Mouse (Mus musculus): ENCODE results near the gene Samd4b.

The Samd4b gene

DNA sequence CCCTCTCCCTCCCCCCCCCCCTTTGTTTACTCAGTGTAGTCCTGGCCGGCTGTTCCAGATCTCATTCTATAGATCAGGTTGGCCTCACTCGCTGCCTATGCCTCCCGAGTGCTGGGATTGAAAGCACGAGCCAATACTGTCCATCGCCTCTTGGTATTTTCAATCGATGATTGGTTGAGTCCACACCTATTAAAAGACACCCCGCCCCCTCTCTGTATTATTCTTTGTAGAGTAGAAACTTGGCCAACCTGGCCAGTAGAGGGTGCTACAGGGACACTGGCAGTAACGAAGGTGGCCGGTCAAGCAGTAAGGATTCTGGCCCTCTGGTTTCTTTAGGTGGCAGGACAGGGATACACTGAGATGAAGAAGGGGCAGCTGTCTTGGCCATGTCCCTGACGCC is 107.5 kb downstream of the Samd4b start:
- peak; percentile 78 for DNase-seq

DNA sequence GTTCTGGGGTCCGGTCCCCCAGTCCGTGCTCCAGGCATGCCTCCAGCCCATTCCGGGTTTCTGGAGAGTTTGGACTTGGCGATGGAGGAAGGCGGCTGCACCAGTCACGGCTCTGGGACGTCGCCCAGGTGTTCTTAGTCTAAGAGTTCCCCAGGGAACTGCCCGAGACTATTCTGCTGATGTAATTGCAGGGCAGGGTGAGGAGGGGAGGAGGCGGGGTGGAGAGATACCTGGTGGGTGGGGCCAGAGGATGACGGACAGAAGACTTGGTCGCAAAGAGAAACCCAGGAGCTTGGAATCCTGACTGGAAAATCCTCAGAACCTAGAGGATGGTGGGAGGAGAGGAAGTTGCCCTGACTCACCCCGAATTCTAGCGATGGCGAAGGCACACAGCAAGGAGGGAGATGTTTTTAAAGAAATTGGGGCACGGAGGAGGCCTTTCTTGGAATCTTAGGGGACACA is 109.9 kb downstream of the Samd4b start:
- no peak for DNase-seq

DNA sequence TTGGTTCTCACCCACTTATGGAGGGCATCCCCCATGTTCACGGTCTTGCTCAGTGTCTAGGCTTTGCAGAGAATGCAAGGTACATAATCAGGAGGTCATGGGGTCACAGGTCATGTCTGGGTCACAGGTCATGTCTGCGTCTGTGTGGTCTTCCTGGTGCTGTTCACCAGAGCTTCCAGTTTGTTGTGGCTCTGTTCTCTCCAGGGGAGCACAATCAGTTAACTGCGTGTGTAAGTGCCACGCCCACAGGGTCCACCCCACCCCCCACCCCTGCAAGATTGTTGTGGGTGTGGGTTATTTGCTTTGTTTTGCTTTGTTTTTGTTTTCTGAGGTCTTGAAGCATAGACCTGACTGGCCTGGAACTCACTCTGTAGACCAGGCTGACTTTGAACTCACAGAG is 113.8 kb downstream of the Samd4b start:
- DNase-seq, result no peak

DNA sequence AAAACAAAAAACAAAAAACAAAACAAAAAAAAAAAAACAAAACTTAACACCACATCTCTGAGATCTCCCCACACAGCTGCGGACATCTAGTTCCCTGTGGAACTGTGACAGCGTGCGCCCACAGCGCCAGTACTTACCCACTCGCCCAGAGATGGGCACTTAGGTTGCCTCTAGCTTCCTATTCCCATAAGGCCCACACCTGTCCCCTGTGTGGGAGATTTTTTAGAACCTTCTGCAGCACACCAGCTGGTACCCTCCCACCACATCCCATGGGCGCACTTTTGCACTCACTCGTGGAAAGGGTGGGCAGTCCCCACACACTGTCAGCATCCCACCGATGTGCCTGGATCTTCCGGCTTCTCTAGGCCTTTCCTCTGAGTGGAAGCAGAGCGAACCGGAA is 115.1 kb downstream of the Samd4b start:
- DNase-seq, result no peak

DNA sequence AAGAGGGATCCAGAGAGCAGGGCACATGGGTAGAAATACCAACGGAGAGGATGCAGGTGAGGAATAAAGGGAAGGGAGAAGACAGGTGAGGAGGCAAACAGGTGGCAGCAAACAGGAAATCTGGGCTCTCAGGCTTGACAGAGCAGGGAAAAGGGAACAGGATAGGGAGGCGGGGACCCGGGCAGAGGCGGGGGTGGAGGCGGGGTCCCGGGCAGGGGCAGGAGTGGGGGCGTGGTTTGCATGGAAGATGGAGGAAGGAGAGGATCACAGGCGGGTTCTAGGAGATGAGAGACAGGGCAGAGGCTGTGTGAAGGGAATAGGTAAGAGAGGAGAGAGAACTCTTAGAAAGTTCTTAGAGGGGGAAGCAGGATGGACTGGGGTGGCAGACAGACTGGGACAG is 119.1 kb downstream of the Samd4b start:
- DNase-seq, result no peak

DNA sequence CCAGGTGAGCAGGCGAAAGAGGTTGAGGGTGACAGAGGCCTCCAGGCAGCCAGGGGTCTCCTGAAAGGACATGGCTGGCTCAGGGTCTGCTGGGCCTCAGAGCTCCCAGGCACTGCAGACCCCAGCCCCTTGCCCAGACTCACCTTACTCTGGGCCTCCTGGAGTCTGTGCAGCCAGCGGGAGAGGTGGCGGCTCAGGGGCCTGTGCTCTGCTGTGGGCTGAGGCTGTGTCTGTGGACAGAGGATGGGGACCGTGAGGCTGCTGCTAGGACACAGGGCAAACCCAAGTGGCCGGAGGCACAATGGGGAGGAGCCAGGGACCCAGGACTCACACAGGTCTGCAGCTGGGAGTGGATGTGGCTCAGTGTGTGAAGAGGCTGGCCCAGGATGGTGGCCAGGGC is 120.6 kb downstream of the Samd4b start:
- DNase-seq, result no peak

DNA sequence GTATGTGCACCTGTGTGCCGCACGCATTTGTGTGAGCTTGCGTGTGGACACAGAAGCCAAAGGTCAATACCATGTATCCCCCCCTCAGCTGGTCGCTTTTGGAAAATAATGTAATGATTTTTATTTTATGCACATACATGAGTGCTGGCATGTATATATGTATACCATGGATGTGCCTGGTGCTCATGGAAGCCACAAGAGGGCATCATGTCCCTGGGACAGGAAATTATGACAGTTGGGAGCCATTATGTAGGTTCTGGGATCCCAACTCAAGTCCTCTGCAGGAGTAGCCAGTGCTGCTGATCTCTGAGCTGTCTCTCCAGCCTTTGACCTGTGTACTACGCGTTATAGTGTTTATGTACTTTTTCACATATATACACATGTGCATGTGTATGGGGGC is 121.8 kb downstream of the Samd4b start:
- no peak for DNase-seq

DNA sequence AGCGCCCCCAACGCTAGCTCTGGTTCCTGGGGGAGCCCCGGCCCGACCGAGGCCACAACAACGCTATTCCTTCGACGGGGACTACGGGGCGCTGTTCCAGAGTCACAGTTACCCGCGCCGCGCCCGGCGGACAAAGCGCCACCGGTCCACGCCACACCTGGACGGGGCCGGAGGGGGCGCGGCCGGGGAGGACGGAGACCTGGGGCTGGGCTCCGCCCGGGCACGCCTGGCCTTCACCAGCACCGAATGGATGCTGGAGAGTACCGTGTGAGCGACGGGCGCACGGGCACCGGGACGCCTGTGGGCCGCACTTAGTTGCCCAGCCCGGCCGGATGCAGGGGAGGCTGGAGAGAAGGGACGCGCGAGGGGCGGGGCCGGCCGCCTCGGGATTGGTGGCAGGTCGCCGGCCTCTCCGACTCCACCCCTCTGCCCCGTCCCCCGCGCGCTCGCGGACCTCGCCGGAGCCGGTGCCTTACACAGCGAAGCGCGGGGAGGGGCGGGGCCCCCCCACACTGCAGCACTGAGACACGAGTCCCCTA is 130.7 kb downstream of the Samd4b start:
- DNase-seq, result no peak

DNA sequence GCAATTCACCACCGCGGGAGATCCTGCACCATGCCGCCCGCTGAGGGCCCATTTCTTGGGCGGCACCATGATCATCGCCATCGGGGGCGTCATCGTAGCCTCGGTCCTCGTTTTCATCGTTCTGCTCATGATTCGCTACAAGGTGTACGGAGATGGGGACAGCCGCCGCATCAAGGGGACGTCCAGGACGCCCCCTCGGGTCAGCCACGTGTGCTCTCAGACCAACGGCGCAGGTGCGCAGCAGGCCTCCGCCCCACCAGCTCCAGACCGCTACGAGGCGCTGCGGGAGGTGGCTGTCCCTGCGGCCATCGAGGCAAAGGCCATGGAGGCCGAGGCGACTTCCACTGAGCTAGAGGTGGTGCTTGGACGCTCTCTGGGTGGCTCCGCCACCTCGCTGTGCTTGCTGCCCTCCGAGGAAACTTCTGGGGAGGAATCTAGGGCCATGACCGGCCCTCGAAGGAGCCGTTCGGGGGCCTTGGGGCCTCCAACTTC is 131.2 kb downstream of the Samd4b start:
- no peak for DNase-seq

DNA sequence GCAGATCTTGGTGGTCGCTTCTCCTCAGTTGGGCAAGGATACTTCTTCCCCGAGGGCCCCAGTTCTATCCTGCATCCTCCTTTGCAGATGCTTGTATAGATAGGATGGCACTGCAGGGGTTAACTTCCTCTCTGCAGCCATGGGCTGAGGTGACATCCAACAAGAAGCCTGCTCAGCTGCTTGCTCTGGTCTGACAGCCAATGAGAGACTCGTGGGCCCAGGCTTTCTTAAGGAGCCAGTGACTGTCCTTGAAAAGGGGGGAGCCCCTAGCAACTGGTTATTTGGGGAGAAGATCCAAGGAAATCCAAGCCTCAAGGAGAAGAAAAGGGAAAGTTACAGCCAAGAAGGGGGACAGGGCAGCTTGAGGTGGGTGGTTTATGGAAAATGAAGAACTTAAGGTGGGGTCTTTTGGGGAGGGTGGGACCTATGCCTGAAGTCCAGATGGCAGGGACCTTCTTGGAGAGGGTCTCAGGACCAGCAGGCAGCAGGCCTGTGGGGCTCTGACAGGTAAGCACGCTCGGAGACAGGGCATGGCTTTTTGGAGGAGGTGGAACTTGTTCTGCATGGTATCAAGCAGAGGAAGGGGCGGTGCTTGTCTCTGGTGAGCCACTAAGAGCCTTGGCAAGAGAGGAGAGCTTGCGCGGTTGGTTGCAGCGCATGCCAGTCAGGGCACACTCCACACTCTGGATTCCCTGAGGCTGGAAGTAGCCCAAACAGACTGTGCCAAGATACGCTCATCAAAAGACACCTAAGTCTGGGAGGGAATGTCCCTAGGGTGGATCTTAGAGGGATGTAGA is 133.3 kb downstream of the Samd4b start:
- peak; percentile 85 for DNase-seq

DNA sequence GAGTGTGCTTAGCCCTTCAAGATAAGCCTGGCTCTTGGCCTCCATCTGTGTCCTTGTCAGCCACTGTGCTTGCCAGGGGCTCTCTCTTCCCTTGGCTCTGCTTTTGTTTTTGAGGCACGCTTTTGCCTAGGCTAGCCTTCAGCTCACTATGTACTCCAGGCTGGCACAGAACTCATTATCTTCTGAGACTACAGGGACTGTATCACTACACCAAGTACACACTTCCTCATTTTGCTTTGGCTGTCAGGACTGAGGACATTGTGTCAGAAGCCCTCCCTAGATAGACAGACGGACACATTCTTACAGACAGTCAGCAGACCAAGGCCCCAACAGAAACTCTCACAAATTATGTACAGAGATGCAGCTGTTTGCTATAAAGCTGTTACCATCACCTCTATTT is 135.2 kb downstream of the Samd4b start:
- DNase-seq, result no peak

DNA sequence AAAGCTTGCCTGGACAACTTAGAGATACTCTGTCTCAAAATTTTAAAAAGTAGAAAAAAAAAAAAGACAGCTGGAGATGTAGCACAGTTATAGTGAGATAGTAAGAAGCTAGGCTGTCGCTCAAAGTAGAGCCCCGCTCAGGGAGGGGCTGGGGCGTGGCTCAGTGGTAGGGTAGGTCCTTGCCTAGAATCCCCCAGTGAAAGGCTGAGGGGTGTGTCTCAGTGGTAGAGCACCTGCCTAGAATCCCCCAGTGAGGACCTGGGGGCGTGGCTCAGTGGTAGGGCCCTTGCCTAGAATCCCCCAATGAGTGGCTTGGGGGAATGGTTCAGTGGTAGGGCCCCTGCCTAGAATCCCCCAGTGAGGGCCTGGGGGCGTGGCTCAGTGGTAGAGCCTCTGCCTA is 137.6 kb downstream of the Samd4b start:
- DNase-seq, result no peak

DNA sequence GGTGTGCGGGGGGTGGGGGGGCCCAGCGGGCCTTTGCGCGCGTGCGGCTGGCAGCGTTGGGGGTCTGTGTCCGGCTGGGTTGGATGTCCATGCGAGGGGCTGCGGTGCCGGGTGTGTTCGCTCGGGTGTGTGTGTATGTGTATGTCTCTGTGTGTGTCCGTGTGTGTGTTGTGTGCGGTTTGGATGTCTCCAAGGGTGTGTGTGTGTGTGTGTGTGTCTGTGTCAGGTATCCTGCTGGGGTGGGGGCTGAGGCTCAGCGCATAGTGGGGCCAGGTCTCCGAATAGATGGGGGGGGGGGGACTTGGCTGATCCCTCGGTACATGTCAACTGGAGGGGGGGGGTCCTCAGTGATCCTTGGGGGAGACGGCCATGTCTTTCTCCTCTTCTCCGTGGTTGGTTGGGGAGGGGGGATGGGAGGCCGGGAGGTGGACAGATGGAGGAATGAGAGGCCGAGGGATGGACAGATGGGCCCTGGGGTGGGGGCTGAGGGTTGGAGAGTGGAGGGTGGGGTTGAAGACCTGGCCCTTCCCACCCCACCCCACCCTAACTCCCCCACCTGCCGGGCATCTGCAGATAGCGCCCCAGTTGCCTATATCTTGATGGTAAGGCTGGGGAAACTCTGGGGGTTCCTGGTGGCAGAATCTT is 145.5 kb downstream of the Samd4b start:
- DNase-seq, result no peak

DNA sequence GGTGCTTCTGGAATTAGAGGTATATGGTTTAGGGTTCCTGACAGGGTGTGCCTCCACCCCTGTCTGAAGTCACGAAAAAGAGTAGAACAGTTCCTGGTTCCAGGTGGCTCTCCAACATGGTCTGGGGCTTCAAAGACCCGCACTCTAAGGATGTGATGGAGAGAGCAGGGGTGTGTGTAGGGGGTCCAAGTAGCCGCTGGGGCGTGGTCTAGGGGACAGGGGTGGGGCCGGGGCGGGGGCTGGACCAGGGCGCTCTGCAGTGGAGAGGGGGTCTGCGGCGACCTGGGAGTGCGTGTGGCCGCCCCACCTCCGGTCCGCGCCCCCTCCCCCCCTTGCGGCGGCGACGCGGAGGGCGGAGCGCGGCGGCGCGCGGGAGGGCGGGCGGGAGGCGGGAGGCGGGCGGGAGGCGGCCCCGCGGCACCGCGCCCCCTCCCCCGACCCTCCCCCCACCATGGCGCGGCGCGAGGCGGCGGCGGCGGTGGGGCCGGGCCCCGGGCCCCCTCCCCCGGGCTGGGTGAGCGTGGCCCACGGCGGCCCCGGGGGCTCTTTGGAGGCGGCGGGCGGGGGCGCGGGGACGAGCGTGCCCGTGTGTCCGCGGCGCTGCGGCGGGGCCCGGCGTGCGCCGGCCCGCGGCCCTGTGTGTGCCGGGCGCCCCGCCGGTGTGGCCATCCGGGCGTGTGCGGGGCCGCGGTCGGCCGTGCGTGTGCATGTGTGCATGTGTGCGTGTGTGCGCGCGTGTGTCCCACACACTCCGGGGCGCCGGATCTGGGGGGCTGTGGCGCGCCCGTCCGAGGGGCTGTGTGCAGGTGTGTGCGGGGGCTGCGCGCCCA is 146.2 kb downstream of the Samd4b start, which contains the start of gene Lrfn1:
TSS of gene Lrfn1 (plus strand) at position 450 of the 830 bp plus-strand sequence.
- peak; percentile 48 for DNase-seq

DNA sequence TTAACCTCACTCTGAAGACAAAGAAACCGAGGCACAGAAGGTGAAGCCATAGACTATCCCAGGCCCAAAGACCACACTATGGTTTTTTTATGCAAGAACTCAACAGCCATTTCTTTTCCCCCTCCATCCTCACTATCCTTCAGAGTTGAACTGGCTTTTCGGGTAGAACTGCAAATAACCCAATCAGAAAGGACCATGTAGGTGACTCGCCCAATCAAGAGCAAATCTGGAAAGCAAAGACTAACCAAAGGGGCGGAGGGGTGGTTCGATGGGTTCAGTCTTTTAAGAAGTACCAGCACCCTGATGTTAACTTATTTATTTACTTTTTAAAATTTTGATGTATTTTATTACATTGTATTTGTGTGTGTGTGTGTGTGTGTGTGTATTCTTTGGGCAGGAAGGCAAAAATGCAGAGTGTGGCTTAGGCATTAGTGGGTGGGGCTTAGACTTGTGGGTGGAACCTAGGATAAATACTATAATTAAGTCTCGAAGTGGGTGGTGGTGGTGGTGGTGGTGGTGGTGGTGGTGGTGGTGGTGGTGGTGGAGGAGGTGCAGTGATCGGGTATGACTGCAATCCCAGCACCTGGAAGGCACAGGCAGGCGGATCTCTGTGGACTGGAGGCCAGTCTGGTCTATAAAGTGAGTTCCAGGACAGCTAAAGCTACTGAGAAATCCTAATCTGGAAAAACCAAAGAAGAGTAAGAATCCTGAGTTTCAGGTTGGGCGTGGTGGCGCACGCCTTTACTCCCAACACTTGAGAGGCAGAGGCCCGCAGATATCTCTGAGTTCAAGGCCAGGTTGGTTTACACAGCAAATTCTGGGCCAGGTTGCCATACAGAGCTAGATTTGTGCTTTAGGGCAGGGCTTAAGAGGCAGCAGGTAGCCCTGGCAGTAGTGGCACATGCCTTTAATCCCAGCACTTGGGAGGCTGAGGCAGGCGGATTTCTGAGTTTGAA is 149.8 kb downstream of the Samd4b start:
- no peak for DNase-seq

DNA sequence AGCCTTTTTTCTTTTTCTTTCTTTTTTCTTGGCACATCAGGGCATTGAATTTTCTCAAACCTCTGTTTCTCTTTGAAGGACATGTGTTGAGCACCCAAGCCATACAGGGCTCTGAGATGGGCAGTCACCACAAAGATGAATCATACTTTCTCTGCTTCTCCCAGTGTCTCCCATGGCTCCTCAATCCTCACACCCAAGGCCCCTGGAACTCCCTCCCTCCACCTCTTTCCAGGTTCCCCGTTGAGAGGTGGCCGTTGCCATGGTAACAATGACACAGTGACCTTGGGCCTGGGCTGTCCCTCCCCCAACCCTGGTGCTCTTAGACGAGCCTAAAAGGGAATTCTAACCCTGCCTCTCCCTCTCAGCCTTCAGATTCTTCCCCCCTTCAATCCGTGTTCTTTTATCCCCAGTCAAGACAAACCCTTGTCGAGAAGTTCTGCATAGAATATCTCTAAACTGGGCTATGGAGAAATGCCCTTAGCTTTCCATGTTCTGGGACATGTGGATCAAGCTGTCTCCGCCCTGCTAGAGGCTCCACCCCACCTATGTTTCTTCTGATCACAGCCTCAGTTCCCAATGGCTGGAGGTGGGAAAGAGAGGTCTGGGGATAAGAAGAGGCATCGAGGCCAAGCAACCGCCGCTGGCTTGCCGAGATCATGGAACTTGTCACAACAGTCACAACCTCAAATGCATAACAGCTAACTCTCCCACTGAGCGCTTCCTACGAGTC is 150.7 kb downstream of the Samd4b start:
- no peak for DNase-seq

DNA sequence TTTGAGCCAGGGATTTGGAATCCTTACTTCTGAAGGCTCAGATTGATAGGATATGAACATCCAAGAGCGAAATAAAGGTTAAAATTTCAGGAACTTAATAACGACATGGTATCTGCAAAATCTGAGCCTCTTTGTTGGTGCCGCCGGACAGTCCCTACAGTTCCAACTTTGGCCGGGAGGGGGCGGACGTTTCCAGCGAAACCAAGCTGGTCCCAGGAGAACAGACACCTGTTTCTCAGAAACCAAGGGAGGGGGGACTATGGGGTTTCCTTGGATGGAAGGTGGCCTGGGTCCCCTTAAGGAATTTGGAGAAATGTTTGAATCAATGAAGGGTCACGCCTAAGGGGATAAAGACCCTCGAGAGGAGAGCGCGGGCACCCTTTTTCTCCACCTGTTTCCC is 151.5 kb downstream of the Samd4b start:
- DNase-seq, result peak; percentile 87

DNA sequence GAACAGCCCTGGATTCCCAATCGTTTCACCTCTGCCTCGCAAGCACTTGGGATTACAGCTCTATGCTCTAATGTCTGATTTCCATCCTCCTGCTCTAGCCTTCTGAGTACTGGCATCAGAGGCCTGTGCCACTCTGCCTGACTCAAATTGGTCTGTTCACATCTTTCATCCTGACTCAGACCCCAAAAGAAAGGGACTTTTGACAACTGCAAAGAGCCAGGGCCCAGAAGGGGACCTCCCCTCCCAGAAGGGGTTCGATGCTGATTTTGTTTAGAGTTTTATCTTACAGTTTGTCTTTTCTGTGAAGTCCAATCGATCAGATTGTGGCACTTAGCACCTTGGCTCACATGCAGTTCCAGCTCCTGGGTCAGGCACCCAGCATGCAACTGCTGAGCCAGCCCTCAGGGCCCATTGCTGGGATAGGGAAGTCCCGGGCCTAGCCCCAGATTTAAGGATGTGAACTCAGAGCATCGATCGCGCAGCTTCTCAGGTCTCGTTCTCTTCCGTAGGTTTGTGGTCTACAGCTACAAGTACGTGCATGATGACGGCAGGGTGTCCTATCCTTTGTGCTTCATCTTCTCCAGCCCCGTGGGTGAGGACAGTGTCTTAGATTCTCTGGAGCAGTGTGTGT is 153.5 kb downstream of the Samd4b start:
- DNase-seq, result no peak

DNA sequence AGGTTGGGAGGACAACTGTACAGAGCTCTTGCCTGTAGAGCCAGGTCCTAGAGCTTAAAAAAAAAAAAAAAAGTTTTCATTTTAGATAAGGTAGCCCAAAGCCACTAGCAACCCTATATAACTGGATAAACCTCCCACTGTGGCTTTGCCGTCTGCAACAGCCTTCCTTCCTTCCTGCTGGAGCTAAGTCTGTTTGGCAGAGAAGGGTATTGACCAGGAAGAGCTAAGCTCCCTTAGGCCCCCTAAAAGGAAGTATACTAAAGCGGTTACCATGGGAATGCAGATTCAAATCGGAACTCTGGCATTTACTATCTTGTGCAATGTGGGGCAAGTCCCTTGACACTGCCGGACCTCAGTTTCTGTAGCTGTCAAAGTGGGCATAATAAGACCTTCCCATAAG is 155.3 kb downstream of the Samd4b start:
- DNase-seq, result no peak

DNA sequence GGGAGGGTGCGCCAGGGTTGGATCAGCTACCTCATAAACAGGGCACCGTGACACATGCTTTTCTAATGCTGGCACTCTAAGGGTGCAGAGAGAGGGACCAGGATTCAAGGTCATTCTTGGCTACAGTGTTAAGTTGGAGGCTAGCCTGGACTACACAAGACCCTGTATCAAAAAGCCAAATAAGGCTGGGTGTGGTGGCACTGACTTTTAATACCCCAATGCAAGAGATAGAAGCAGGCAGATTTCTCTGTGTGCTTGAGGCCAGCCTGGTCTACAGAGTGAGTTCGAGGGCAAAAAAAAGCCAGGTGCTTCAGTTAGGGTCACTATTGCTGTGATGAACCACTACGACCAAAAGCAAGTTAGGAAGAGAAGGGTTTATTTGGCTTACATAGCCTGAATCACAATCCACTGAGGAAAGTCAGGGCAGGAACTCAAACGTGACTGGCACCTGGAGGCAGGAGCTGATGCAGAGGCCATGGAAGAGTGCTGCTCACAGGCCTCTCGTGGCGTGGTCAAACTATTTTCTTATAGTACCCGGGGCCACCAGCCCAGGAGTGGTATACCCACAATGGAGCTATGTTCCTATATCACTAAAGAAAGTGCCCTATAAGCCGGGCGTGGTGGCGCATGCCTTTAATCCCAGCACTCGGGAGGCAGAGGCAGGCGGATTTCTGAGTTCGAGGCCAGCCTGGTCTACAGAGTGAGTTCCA is 156.0 kb downstream of the Samd4b start:
- no peak for DNase-seq

All from cerebellum, adult 8-10 months (tissue).